Comparison of ENCODE assay signal across 11 mouse cellular contexts in the genomic region with DNA sequence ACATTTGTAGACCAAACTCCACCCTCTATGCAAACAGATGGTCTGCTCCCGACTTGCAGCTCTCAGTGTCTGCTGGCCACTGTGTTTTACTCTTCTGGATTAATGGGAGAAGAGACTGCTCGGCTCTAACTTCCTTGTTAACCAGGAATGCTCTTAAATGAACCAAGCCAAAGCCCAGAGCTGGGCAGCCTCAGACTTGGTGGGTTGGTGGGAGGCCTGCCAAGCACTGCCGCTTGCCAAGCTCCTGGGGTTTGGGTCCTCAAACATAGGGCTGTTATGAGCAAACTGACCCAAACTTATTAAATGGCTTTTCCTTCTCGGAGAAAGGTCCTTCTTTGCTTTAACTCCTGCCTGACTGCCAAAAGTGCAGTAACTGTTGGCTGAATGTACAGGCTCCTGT.
DNase-seq lines count a peak whose midpoint lies in the region; ATAC-seq and TF ChIP-seq lines count a peak whose summit lies in the region.
"Had no signal": no experiment of that assay in that cellular context is flagged by ENCODE, and none has a peak within 500 bp of the region (broad histone marks: within the 10 kb centered on the region; RNA-seq: fewer than 3 reads in every experiment).

No protein-coding gene starts in this region.

- no peak overlapping the region for H3K9ac ChIP-seq in lung, embryonic 14.5 days
- no peak overlapping the region for H3K9ac ChIP-seq in limb, embryonic 12.5 days (replicated peaks)
- H3K9ac ChIP-seq: heart, embryonic 12.5 days; kidney, embryonic 15.5 days had no signal

- peak; percentile 13; the same call in 1 of the 2 replicates for ATAC-seq in lung, embryonic 14.5 days (ENCODE audit: insufficient read depth)
- no peak for ATAC-seq in limb, embryonic 12.5 days (ENCODE audit: insufficient number of reproducible peaks, insufficient read depth, low FRiP score, low TSS enrichment, low read depth)

- no peaks in the 10 kb centered on the region for H3K36me3 ChIP-seq in lung, embryonic 14.5 days (ENCODE audit: insufficient read depth)
- no peaks in the 10 kb centered on the region for H3K36me3 ChIP-seq in limb, embryonic 12.5 days
- H3K36me3 ChIP-seq: heart, embryonic 12.5 days; kidney, embryonic 15.5 days had no signal

- peak overlapping the region; percentile 12; the same call in 1 of the 2 replicates for H3K4me2 ChIP-seq in lung, embryonic 14.5 days
- H3K4me2 ChIP-seq in limb, embryonic 12.5 days, result peak overlapping the region; percentile 2; the same call in 1 of the 2 replicates
- H3K4me2 ChIP-seq: heart, embryonic 12.5 days; kidney, embryonic 15.5 days had no signal

- H3K9me3 ChIP-seq in lung, embryonic 14.5 days (ENCODE audit: low read depth, low read length), result 0 out of 2 replicates have a peak, but pooled peaks cover 3% of the 10 kb centered on the region
- H3K9me3 ChIP-seq in limb, embryonic 12.5 days, result 0 out of 2 replicates have a peak, but pooled peaks cover 5% of the 10 kb centered on the region
- H3K9me3 ChIP-seq: heart, embryonic 12.5 days; kidney, embryonic 15.5 days had no signal

- H3K27ac ChIP-seq in lung, embryonic 14.5 days (ENCODE audit: low read depth), result peak overlapping the region; percentile 67
- peak overlapping the region; percentile 67 for H3K27ac ChIP-seq in limb, embryonic 12.5 days
- H3K27ac ChIP-seq: kidney, embryonic 15.5 days had no signal

- DNase-seq in embryo, embryonic 11 days, result peak; percentile 14
- DNase-seq in embryo, embryonic 9.5 days (ENCODE audit: extremely low spot score), result no peak
- DNase-seq in lung, embryonic 14.5 days, result peak; percentile 62
- DNase-seq in lung, postnatal 10 days, result no peak
- DNase-seq in ZHBTc4 (ENCODE audit: low read depth, low spot score), result peak; percentile 8
- no peak for DNase-seq in right cerebral cortex, postnatal 14 days
- DNase-seq in testis, postnatal 14 days (ENCODE audit: low spot score), result no peak
- DNase-seq: cerebellum, adult 11-12 months had no signal

- H3K4me1 ChIP-seq in lung, embryonic 14.5 days (ENCODE audit: insufficient read depth), result peaks cover 12% of the 10 kb centered on the region
- H3K4me1 ChIP-seq in limb, embryonic 12.5 days (replicated peaks), result peaks cover 45% of the 10 kb centered on the region
- H3K4me1 ChIP-seq: heart, embryonic 12.5 days had no signal

- WGBS in lung, embryonic 14.5 days, result 8% methylated on average over 4 of the region's 4 CpGs
- 10% methylated on average over 4 of the region's 4 CpGs for WGBS in limb, embryonic 12.5 days

- no peaks in the 10 kb centered on the region for H3K27me3 ChIP-seq in lung, embryonic 14.5 days (ENCODE audit: insufficient read depth, low read length)
- no peaks in the 10 kb centered on the region for H3K27me3 ChIP-seq in limb, embryonic 12.5 days
- H3K27me3 ChIP-seq: heart, embryonic 12.5 days; kidney, embryonic 15.5 days had no signal

- H3K4me3 ChIP-seq in lung, embryonic 14.5 days (ENCODE audit: low read depth, low read length), result no peak overlapping the region
- H3K4me3 ChIP-seq in limb, embryonic 12.5 days (replicated peaks), result no peak overlapping the region
- H3K4me3 ChIP-seq: heart, embryonic 12.5 days; kidney, embryonic 15.5 days had no signal

- no peak for TF ChIP-seq CTCF in lung, embryonic 14.5 days (IDR thresholded peaks at IDR 0.05; ENCODE audit: low read depth)

Comparison
In these comparisons a context has a peak if more than half of its experiments do, and no peak if none do; other contexts are left out.
1. DNase-seq: peak in embryo, embryonic 11 days (single experiment), lung, embryonic 14.5 days (single experiment) and ZHBTc4 (single experiment); none in embryo, embryonic 9.5 days (single experiment), lung, postnatal 10 days (single experiment), right cerebral cortex, postnatal 14 days (single experiment) and testis, postnatal 14 days (single experiment).